Mouse (Mus musculus) forelimb bud, embryonic 11.5 days (tissue): ENCODE results near the gene Armc8.
A peak's percentile ranks its signal among the peaks of the same experiment; 100 is the strongest.
"Not testable (repeated sequence)": the region's sequence is repeated elsewhere in the genome, so short reads cannot be mapped to it uniquely, and the experiment has no call there.

Experiments
- DNase-seq: peaks from one replicate; pipeline ENCODE4 v3.0.0-alpha.2; 2012; ENCODE audit warnings: low read depth, low spot score

The Armc8 gene

DNA sequence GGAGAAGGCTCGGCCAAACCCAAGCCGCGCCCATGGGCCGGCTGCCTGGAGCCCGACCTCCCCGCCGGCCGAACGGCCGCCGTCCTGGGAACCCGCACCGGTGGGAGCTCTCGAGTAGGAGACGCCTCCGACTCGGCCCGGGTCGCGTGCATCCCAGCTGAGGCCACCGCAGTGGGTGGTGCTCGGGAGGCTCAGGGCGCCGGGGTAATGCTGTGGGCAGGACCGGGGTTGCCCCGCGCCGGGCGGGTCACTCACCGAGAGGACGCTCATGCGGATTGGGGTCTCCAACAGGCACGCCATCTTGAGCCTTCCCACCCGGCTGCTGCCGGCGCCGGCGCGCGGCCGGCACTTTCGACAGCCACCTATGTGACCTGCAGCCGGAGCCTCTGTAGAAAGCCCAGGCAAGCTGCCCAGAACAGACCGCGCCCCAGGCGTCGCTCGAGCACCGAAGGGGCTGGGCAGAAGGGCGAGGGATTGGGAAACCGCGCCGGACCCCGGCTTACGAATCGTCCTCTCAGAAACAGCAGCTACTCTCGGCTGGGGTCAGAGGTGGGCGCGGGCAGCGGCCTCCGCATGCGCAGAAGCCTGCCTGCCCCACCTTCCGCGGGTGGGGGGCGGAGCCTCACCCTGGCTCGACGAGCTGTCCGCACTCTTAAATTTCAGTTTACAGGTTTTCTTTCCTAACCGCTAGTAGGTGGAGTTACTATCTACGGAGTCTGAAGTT is at the start of gene Armc8:
Gene Armc8, minus strand, starts transcription at position 553 of the 724 bp plus-strand sequence.
- DNase-seq: peak; percentile 86

- no peak for DNase-seq
Observed at GRCm38 (mm10) chr9:99612202-99612601, 43.5 kb upstream of the Armc8 start, which contains the start of gene A4gnt. Gene A4gnt (plus strand): TSS chr9:99612502.

DNA sequence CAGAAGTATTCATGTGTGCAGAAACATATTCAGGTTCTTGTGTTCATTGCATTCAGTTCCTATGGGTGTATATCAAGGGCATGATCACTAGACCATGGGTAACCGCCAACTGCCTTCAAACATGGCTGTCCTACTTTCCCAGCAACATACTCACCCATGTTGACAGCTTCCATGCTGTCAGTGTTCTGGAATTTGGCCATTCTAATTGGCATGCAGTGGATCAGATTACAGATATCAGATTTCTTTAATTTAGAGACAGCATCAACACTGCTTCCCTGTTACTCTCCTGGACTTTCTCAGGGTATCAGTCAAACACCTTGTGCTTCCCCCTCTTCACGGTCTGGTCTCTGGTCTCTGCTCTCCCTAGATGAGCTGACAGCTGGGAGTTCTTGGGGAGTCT is 34.9 kb upstream of the Armc8 start:
- DNase-seq: peak; percentile 12

- DNase-seq: not testable (repeated sequence)
Observed at GRCm38 (mm10) chr9:99599127-99599526, 30.4 kb upstream of the Armc8 start.

DNA sequence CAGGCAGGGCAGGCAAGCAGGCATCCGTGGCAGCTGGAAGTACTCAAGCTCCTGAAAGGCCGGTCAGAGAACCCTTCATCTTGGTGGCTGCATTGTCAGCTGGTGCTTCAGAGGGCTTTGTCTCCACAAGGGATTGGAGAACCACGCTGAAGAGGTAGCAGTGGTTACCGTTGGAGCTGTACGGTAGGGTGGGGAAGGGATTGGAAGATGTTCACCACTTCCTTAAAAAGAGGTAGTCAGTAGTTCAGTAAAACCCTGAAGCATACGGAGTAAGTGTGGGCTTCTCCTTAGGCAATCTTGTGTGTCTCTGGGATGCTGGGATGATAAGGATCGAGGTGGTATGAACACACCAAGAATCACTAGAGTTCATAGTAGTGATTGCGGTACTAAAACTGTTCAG is 22.4 kb upstream of the Armc8 start:
- no peak for DNase-seq

GRCm38 (mm10) chr9:99587505-99588202 is 19.0 kb upstream of the Armc8 start:
- DNase-seq: peak; percentile 76

GRCm38 (mm10) chr9:99580655-99581054 is 12.0 kb upstream of the Armc8 start:
- DNase-seq: peak; percentile 54

GRCm38 (mm10) chr9:99575677-99576480 is 7.2 kb upstream of the Armc8 start, which contains the start of gene Dbr1:
Gene Dbr1 (plus strand): TSS chr9:99575799.
- DNase-seq: peak; percentile 91

DNA sequence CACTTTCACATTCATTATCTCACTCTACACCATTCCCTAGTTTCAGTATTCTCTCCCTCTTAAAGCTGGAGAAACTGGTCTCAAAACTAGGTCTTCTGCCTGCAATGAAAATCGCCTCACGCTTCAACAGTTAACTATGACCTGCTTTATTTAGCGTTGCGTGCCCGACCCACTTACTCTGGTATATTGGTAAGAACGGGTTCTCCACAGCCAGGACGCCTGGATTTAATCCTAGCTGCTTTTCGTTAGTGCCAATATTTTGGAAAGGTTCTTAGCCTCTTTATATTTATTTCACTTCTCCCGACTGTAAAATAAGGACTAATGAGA is 335 bp upstream of the Armc8 start:
- DNase-seq: no peak

DNA sequence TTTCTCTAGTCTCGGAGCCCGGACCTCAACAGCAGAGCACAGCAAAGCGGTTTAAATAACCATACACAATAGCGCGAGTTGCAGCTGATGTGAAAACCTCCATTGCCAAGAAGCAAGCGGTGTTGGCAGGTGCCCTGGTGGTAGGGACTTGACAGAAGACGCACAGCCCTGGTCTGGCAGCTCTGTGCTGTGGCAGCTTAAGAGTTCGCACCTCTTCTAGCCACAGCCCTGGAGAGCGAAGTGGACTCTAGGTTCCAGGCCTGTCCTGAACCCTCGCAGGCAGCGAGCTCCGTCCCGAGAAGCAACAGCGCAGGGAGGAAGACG is 714 bp downstream of the Armc8 start:
- peak; percentile 10 for DNase-seq

GRCm38 (mm10) chr9:99563714-99564113 is 5.0 kb downstream of the Armc8 start:
- peak; percentile 71 for DNase-seq

- DNase-seq: no peak
Observed at GRCm38 (mm10) chr9:99560389-99560788, 8.3 kb downstream of the Armc8 start.

- DNase-seq: no peak
Observed at GRCm38 (mm10) chr9:99559557-99559904, 9.2 kb downstream of the Armc8 start.

- DNase-seq: no peak
Observed at GRCm38 (mm10) chr9:99558824-99559556, 9.7 kb downstream of the Armc8 start.

- DNase-seq: no peak
Observed at GRCm38 (mm10) chr9:99557580-99558300, 11.0 kb downstream of the Armc8 start.

GRCm38 (mm10) chr9:99555253-99555652 is 13.4 kb downstream of the Armc8 start:
- DNase-seq: no peak

DNA sequence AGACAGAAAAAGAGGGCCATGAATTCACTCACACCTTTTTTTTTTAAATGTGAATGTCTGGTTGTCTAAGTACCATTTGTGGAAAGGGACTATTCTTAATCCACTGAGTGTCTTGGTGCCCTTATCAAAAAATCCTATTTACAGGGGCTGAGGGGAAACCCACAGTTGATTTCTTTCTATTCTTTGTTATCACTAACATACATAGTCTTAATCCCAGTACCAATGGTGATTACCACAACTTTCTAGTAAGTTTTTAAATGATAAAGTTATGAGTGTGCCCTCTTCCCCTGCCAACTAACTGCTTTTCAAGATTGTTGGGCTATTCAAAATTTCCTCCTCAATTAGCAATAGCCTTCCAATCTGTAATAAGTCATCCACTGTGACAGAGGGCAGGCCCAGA is 14.6 kb downstream of the Armc8 start:
- DNase-seq: no peak

GRCm38 (mm10) chr9:99553049-99553448 is 15.7 kb downstream of the Armc8 start:
- no peak for DNase-seq

- DNase-seq: no peak
Observed at GRCm38 (mm10) chr9:99552068-99552467, 16.6 kb downstream of the Armc8 start.

DNA sequence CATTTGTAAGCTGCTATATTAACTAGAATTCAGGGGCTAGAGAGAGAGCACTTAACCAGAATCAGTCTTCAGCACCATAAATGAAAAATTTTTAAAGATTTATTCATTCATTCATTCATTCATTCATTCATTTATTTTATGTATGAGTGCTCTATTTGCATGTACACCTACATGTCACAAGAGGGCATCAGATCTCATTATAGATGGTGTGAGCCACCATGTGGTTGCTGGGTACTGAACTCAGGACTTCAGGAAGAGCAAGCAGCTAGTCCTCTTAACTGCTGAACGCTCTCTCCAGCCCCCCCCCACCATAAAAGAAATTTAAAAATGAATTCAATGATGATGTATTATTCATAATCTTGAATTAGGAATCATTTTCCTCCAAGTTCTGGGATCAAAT is 22.4 kb downstream of the Armc8 start:
- DNase-seq: no peak

DNA sequence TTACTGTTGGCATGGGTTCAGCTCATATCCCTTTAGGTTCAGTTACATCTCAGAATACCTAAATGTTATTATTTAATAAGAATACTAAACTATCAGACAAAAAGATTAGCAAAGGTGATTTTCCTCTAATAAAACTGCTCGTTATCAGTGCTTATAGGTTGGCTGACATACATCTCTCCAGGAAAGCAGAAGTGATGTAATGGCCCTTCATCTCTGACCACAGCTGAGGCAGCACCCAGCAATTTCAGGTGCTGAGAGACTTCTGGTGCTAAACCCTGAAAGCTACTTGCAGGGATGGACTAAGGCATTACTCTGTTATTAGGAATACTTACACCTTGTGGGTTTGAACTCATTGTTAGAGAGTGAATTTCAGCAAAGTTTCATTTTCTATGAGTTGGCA is 36.8 kb downstream of the Armc8 start:
- no peak for DNase-seq
